ENCODE assay signal across 5 mouse cellular contexts in the genomic region with DNA sequence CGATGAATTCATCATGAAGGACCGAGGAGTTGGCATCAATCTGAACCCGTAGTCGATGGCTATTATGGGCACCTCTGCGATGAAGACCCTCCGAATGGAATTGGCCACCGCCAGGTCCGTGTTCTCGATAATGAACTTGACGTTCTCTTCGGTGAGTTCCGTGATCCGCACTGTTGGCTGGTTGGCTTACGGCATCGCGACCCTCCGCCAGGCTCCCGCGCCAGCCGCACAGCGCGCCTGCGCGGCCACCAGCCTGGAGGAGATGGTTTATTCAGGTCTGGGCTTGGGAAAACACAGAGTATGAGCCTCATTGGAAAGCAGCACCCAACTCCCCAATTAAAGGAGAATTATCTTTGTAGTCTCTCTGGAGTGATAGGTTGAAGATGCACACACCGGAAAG. TPM values are rescaled to one million over a fixed set of nuclear protein-coding genes. Genes with fewer than 3 reads are reported as not detected.
"Had no signal": no experiment of that assay in that cellular context is flagged by ENCODE, and none has a peak within 500 bp of the region (broad histone marks: within the 10 kb centered on the region; RNA-seq: fewer than 3 reads in every experiment).

No protein-coding gene starts in this region.

RNA-seq across cellular contexts. Expression of a gene that starts 32.5 kb away (rescaled TPM):
- polyA plus RNA-seq: macrophage had no signal

RNA-seq across cellular contexts. Expression of a gene that starts 41.3 kb away (rescaled TPM):
- polyA plus RNA-seq: midbrain, embryonic 12.5 days; neural tube, embryonic 11.5 days; neural tube, embryonic 13.5 days; small intestine, adult 2 months had no signal
